Mouse (Mus musculus) hindbrain, embryonic 12.5 days (tissue): Measurements from ENCODE around the gene Ccin. TPM values are rescaled to one million over a fixed set of nuclear protein-coding genes. Genes with fewer than 3 reads are reported as not detected.

Experiments used
- ATAC-seq: fragments of 200-750 bp; cut with Nextera tagmentation; 2 replicates; pipeline ENCODE4 v1.8.0; 2017; ENCODE audit warnings: moderate TSS enrichment; ENCODE audit not compliant: low FRiP score
- H3K27ac ChIP-seq: fragments of 300-500 bp; sonication (generic); 2 replicates; pipeline ENCODE4 v1.5.1; 2016; ENCODE audit warnings: mild to moderate bottlenecking
- H3K27me3 ChIP-seq: fragments of 300-500 bp; sonication (generic); 2 replicates; pipeline ENCODE4 v1.6.1; 2016; ENCODE audit warnings: mild to moderate bottlenecking
- H3K36me3 ChIP-seq: fragments of 300-500 bp; sonication (generic); 2 replicates; pipeline ENCODE4 v1.6.1; 2016; ENCODE audit warnings: mild to moderate bottlenecking
- H3K4me1 ChIP-seq: fragments of 300-500 bp; sonication (generic); 2 replicates; pipeline ENCODE4 v1.6.1; 2016
- H3K4me2 ChIP-seq: fragments of 300-500 bp; sonication (generic); replicated peaks from 2 replicates; pipeline ENCODE4 v1.6.1; 2016; ENCODE audit warnings: mild to moderate bottlenecking
- H3K4me3 ChIP-seq: fragments of 300-500 bp; sonication (generic); 2 replicates; pipeline ENCODE4 v1.5.1; 2016; ENCODE audit warnings: mild to moderate bottlenecking
- H3K9ac ChIP-seq: fragments of 300-500 bp; sonication (generic); 2 replicates; pipeline ENCODE4 v1.6.1; 2016; ENCODE audit warnings: mild to moderate bottlenecking, moderate library complexity
- H3K9me3 ChIP-seq: fragments of 300-500 bp; sonication (generic); replicated peaks from 2 replicates; pipeline ENCODE4 v1.6.1; 2016; ENCODE audit warnings: mild to moderate bottlenecking
- WGBS: fragments of 180-500 bp; shearing (Covaris S2); methylation state at CpG from one replicate; pipeline ENCODE4 v1.1.7; 2016; 5-methylcytosine and 5-hydroxymethylcytosine counted together
- polyA plus RNA-seq: library from polyadenylated mRNA; unstranded; fragments of >200 nt; fragmentation: Nextera tagmentation; extraction: Ambion mirVana; gene quantifications from 2 replicates; pipeline ENCODE4 v1.2.1, GENCODE M21; 2016

Ccin gene
- polyA plus RNA-seq, 1 experiment from 2014 or later = not detected

DNA sequence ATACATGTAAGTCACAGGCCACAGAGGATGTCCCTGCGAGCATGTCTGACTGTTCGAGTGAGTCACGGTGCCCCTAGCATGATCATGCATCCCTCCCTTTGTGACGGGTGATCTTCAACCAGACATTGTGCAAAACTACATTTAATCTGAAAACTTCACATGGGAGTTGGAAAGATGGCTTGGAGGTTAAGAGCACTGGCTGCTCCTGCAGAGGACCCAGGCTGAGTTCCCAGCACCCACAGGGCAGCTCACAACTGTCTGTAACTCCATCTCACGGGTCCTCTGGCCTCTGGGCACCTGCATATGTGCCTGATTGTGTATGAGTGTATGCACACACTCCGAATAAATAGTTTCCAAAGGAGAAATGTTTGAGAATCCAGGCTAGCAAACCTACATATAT, 41.0 kb downstream of the Ccin start:
- Histone ChIP-seq H3K4me2 (no peak overlapping the region), H3K36me3 (peaks cover 97% of the 10 kb centered on the region), H3K27me3 (no peaks in the 10 kb centered on the region), H3K27ac (no peak overlapping the region), H3K9me3 (no peaks in the 10 kb centered on the region), H3K4me3 (no peak overlapping the region), H3K4me1 (no peaks in the 10 kb centered on the region), H3K9ac (no peak overlapping the region)
- no peak for ATAC-seq
- WGBS = 98% methylated on average over 6 of the region's 6 CpGs

DNA sequence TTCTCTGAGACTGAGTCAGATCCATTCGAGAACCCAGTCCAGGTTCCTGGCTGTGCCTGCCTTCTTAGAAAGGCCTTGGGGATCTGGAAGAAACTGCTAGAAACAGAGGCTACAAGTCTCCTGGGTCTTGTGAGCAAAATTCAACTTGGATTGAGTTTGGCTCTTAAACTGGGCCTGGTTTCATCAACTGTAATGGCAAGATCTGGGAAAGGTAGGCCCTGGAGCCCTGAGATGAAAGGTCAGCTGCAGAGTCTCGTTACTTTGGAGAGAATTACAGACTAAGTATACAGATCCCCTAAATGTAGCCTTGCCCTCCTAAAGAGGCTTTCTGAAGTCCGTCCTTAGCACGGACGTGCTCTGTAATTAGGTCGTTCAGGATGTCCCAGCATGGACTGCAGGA, 42.3 kb downstream of the Ccin start:
- no peak for ATAC-seq
- Histone ChIP-seq H3K9me3 (no peaks in the 10 kb centered on the region), H3K27me3 (no peaks in the 10 kb centered on the region), H3K4me2 (no peak overlapping the region), H3K9ac (no peak overlapping the region), H3K4me1 (no peaks in the 10 kb centered on the region), H3K36me3 (peaks cover 97% of the 10 kb centered on the region), H3K4me3 (no peak overlapping the region), H3K27ac (no peak overlapping the region)
- WGBS = 96% methylated on average over 6 of the region's 6 CpGs

DNA sequence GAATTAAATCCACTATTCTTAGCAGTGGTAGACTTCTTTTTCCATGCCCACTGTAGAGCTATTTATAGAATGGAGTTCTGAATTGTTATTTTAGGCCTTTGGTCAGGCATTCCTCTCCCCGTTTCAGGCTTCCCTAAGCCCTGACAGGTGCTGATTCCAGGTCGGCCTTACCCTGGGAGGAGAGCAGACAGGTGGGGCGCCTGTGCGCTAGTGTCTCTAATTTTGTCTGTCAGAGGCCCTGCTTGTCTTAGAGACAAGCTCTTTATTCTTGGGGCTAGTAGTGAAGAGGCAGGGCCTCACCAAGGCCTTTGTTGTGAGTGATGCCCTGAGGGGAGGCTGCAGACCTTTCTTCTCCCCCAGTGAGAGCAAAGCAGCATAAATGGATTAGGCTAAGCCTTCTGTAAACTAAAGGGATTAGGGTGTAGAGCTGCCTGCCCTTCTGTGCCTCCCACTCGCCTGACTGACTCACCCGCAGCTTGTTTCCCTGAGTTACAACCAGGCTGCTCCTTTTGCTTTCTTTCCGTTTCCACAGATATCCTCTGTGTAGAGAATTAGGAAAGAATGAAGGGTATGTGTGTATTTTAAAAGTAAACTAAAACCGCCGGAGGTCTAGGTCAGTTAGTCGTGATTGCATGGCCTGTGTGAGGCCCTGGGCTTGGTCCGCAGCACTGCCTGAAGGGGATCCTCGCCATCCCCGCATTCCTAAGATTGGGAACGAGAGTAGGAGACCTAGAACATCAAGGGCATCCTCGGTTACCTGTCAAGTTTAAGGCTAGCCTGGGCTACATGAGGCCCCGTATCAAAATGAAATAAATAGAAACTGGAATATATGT, 45.2 kb downstream of the Ccin start:
- Histone ChIP-seq H3K4me1 (no peaks in the 10 kb centered on the region), H3K27me3 (no peaks in the 10 kb centered on the region), H3K27ac (no peak overlapping the region), H3K4me2 (no peak overlapping the region), H3K36me3 (peaks cover 95% of the 10 kb centered on the region), H3K9me3 (no peaks in the 10 kb centered on the region), H3K4me3 (no peak overlapping the region), H3K9ac (no peak overlapping the region)
- no peak for ATAC-seq
- WGBS = 55% methylated on average over 16 of the region's 16 CpGs

DNA sequence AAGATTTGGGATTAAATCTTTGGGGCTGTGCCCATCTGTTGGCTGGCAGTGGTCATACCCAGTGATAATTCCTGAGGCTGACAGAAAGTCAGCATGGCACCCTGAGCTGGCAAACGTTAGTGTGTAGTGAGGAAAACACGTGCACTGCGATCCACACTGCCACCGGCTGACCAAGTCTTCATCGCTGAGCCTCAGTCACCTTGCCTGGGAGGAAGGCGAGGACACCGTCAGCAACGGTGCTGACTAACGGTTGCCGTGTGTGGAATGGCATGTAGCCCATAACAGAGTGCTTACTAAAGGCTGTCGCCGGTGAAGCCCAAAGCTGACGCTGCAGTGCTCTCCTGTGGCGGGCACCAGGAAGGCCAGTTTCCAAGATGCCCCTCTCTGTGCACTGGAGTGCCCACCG, 46.4 kb downstream of the Ccin start:
- H3K9ac ChIP-seq = no peak overlapping the region
- WGBS = 92% methylated on average over 15 of the region's 15 CpGs
- no peak for ATAC-seq
- no peaks in the 10 kb centered on the region for H3K9me3 ChIP-seq
- H3K27ac ChIP-seq = no peak overlapping the region
- no peak overlapping the region for H3K4me3 ChIP-seq
- peaks cover 87% of the 10 kb centered on the region for H3K36me3 ChIP-seq
- no peak overlapping the region for H3K4me2 ChIP-seq
- H3K4me1 ChIP-seq = no peaks in the 10 kb centered on the region
- no peaks in the 10 kb centered on the region for H3K27me3 ChIP-seq

DNA sequence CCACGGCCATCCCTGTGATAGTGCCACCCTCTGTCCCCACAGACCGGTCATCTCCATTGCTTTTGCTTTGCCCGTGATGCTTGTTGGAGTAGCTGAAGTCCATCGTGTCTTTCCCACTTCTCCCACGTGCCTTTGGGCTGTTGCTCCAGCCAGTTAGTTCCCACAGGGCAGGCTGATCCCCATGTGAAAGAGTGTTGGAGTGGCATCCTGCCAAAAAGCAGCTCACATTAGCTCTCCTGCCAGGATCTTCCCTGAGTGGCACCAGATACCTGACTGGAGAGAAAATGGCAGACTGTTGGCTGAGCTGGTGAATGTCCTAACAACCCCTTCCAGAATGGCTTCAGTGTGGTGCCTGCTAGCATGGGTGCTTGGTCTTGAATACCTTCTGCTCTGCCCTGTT, 48.2 kb downstream of the Ccin start:
- no peak for ATAC-seq
- no peak overlapping the region for H3K9ac ChIP-seq
- H3K27me3 ChIP-seq = no peaks in the 10 kb centered on the region
- H3K27ac ChIP-seq = no peak overlapping the region
- 93% methylated on average over 5 of the region's 5 CpGs for WGBS
- H3K4me3 ChIP-seq = no peak overlapping the region
- peaks cover 71% of the 10 kb centered on the region for H3K36me3 ChIP-seq
- no peak overlapping the region for H3K4me2 ChIP-seq
- H3K9me3 ChIP-seq = no peaks in the 10 kb centered on the region
- H3K4me1 ChIP-seq = no peaks in the 10 kb centered on the region

Other genes with a start within 250 kb of the Ccin start
- gene Olfr159, start 212.5 kb upstream of the Ccin start, polyA plus RNA-seq = not detected in 2 replicates
- gene Olfr156, start 159.6 kb upstream of the Ccin start, polyA plus RNA-seq = not detected in 2 replicates
- not detected in 2 replicates for gene Olfr157, start 143.3 kb upstream of the Ccin start, polyA plus RNA-seq
- gene Olfr155, start 131.9 kb upstream of the Ccin start, polyA plus RNA-seq = not detected in 2 replicates
- 20.1 and 21.9 TPM in 2 replicates for gene Reck, start 108.0 kb upstream of the Ccin start, polyA plus RNA-seq
- gene Glipr2, start 26.1 kb upstream of the Ccin start, polyA plus RNA-seq = 94.2 and 104 TPM in 2 replicates
- gene Clta, start 21.0 kb downstream of the Ccin start, polyA plus RNA-seq = 266 and 282 TPM in 2 replicates
- 24.6 and 28.2 TPM in 2 replicates for gene Gne, start 100.7 kb downstream of the Ccin start, polyA plus RNA-seq